Mouse (Mus musculus): ENCODE results near the gene Rpl23a.

- TF ChIP-seq CTCF (IDR thresholded peaks at IDR 0.05) (no peak), EP300 (IDR thresholded peaks at IDR 0.05) (no peak)
Measured at GRCm38 (mm10) chr11:78194411-78195100, 11.2 kb upstream of the Rpl23a start.
